Mouse (Mus musculus) MEL (cell line): Measurements from ENCODE around the gene Mgl2. TPM values are rescaled to one million over a fixed set of nuclear protein-coding genes. Genes with fewer than 3 reads are reported as not detected.

Experiments
- DNase-seq: peaks from one replicate; pipeline ENCODE4 v3.0.0; 2011; ENCODE audit warnings: low read depth, low spot score
- H3K27ac ChIP-seq: 2 replicates; pipeline ENCODE4 v1.5.1; 2012; ENCODE audit warnings: low read depth, mild to moderate bottlenecking, control low read depth, low read length, moderate library complexity; ENCODE audit not compliant: control insufficient read depth
- H3K27me3 ChIP-seq, 2 experiments: fragments of 150-350 bp in 1 of 2; sonication (generic) in 1 of 2; 2 replicates each; pipeline ENCODE4 v1.6.1; 2012; ENCODE audit warnings: low read length in 2 of 2, mild to moderate bottlenecking in 2 of 2, improper control_type of control experiment in 1 of 2, moderate library complexity in 1 of 2; ENCODE audit not compliant: insufficient read depth in 2 of 2, control insufficient read depth in 1 of 2
- H3K36me3 ChIP-seq, 2 experiments: 2 replicates each; pipeline ENCODE4 v1.6.1; 2012 to 2014; ENCODE audit warnings: low read length in 2 of 2, improper control_type of control experiment in 1 of 2, inconsistent platforms in 1 of 2, mild to moderate bottlenecking in 1 of 2; ENCODE audit not compliant: insufficient read depth in 2 of 2, control insufficient read depth in 1 of 2
- H3K4me1 ChIP-seq, 2 experiments: fragments of 150-350 bp in 1 of 2; sonication (generic) in 1 of 2; 2 replicates each; pipeline ENCODE4 v1.6.1; 2012; ENCODE audit warnings: low read length in 2 of 2, improper control_type of control experiment in 1 of 2, mild to moderate bottlenecking in 1 of 2; ENCODE audit not compliant: insufficient read depth in 2 of 2, control insufficient read depth in 1 of 2
- H3K4me3 ChIP-seq, 2 experiments: fragments of 150-350 bp in 1 of 2; sonication (generic) in 1 of 2; 2 replicates each; pipeline ENCODE4 v1.5.1; 2012; ENCODE audit warnings: low read depth in 2 of 2, low read length in 2 of 2, mild to moderate bottlenecking in 2 of 2, moderate library complexity in 2 of 2, control low read depth in 1 of 2, improper control_type of control experiment in 1 of 2; ENCODE audit not compliant: control insufficient read depth in 1 of 2, insufficient read depth in 1 of 2
- H3K79me2 ChIP-seq: 2 replicates; pipeline ENCODE4 v1.6.1; 2012; ENCODE audit warnings: mild to moderate bottlenecking, low read length, moderate library complexity; ENCODE audit not compliant: control insufficient read depth, poor library complexity, insufficient read depth
- H3K9ac ChIP-seq: 2 replicates; pipeline ENCODE4 v1.6.1; 2012; ENCODE audit warnings: low read depth, mild to moderate bottlenecking, control low read depth, low read length, moderate library complexity; ENCODE audit not compliant: control insufficient read depth, poor library complexity, severe bottlenecking
- H3K9me3 ChIP-seq: fragments of 150-350 bp; sonication (generic); replicated peaks from 2 replicates; pipeline ENCODE4 v1.6.1; 2012; ENCODE audit warnings: mild to moderate bottlenecking, low read length, improper control_type of control experiment, moderate library complexity; ENCODE audit not compliant: insufficient read depth
- CTCF ChIP-seq, 3 experiments: IDR thresholded peaks in 2 of 3; conservative IDR thresholded peaks in 1 of 3; 2 replicates each; pipeline ENCODE4 v1.5.1; 2011 to 2012; ENCODE audit warnings: low read length in 3 of 3, low read depth in 2 of 3, mild to moderate bottlenecking in 2 of 3, improper control_type of control experiment in 1 of 3, inconsistent platforms in 1 of 3, mixed read lengths in 1 of 3, moderate library complexity in 1 of 3; ENCODE audit not compliant: control insufficient read depth in 1 of 3, insufficient read depth in 1 of 3, poor library complexity in 1 of 3, severe bottlenecking in 1 of 3
- ETS1 ChIP-seq: IDR thresholded peaks from 2 replicates; pipeline ENCODE4 v1.6.1; 2012; ENCODE audit warnings: low read depth, mild to moderate bottlenecking, inconsistent platforms, low read length, improper control_type of control experiment, moderate library complexity
- HCFC1 ChIP-seq: IDR thresholded peaks from 2 replicates; pipeline ENCODE4 v1.6.1; 2012; ENCODE audit warnings: low read depth, mild to moderate bottlenecking, inconsistent platforms, low read length, improper control_type of control experiment, moderate library complexity
- JUND ChIP-seq: IDR thresholded peaks from 2 replicates; pipeline ENCODE4 v1.6.1; 2011; ENCODE audit warnings: low read depth, mild to moderate bottlenecking, improper control_type of control experiment, low read length
- KAT2A ChIP-seq: conservative IDR thresholded peaks from 2 replicates; pipeline ENCODE4 v1.6.1; 2012; ENCODE audit warnings: low read depth, low read length, improper control_type of control experiment, inconsistent platforms
- MAFK ChIP-seq: IDR thresholded peaks from 2 replicates; pipeline ENCODE4 v1.6.1; 2011; ENCODE audit warnings: low read depth, mild to moderate bottlenecking, low read length, improper control_type of control experiment, borderline replicate concordance
- MYC ChIP-seq: IDR thresholded peaks from 2 replicates; pipeline ENCODE4 v1.6.1; 2011; ENCODE audit warnings: low read depth, mild to moderate bottlenecking, low read length, improper control_type of control experiment, moderate library complexity
- NELFE ChIP-seq: IDR thresholded peaks from 2 replicates; pipeline ENCODE4 v1.6.1; 2011; ENCODE audit warnings: low read depth, low read length, improper control_type of control experiment
- NRF1 ChIP-seq: IDR thresholded peaks from 2 replicates; pipeline ENCODE4 v1.6.1; 2014; ENCODE audit warnings: low read depth, mild to moderate bottlenecking, inconsistent platforms, low read length, improper control_type of control experiment, moderate library complexity; ENCODE audit not compliant: poor library complexity, insufficient read depth, severe bottlenecking
- RAD21 ChIP-seq: IDR thresholded peaks from 2 replicates; pipeline ENCODE4 v1.6.1; 2011; ENCODE audit warnings: mild to moderate bottlenecking, low read depth, low read length, improper control_type of control experiment
- RCOR1 ChIP-seq: IDR thresholded peaks from 2 replicates; pipeline ENCODE4 v1.6.1; 2012; ENCODE audit warnings: low read depth, mild to moderate bottlenecking, inconsistent platforms, low read length, improper control_type of control experiment
- SIN3A ChIP-seq: IDR thresholded peaks from 2 replicates; pipeline ENCODE4 v1.6.1; 2012; ENCODE audit warnings: low read length, improper control_type of control experiment, inconsistent platforms
- SMC3 ChIP-seq: IDR thresholded peaks from 2 replicates; pipeline ENCODE4 v1.6.1; 2011; ENCODE audit warnings: low read depth, low read length, improper control_type of control experiment
- TBP ChIP-seq: IDR thresholded peaks from 2 replicates; pipeline ENCODE4 v1.8.0; 2011; ENCODE audit warnings: low read depth, low read length, improper control_type of control experiment
- TCF12 ChIP-seq: IDR thresholded peaks from 2 replicates; pipeline ENCODE4 v1.6.1; 2014; ENCODE audit warnings: low read depth, mild to moderate bottlenecking, inconsistent platforms, low read length, improper control_type of control experiment, moderate library complexity
- UBTF ChIP-seq: IDR thresholded peaks from 2 replicates; pipeline ENCODE4 v1.6.1; 2012; ENCODE audit warnings: low read depth, mild to moderate bottlenecking, inconsistent platforms, low read length, improper control_type of control experiment, moderate library complexity, borderline replicate concordance; ENCODE audit not compliant: insufficient read depth
- USF1 ChIP-seq: IDR thresholded peaks from 2 replicates; pipeline ENCODE4 v1.6.1; 2014; ENCODE audit warnings: low read depth, mild to moderate bottlenecking, inconsistent platforms, low read length, improper control_type of control experiment, moderate library complexity
- ZC3H11A ChIP-seq: IDR thresholded peaks from 2 replicates; pipeline ENCODE4 v1.6.1; 2012; ENCODE audit warnings: low read depth, mild to moderate bottlenecking, inconsistent platforms, low read length, improper control_type of control experiment
- ZMIZ1 ChIP-seq: IDR thresholded peaks from 2 replicates; pipeline ENCODE4 v1.6.1; 2012; ENCODE audit warnings: low read depth, mild to moderate bottlenecking, inconsistent platforms, low read length, improper control_type of control experiment, moderate library complexity
- ZNF384 ChIP-seq: IDR thresholded peaks from 2 replicates; pipeline ENCODE4 v1.6.1; 2012; ENCODE audit warnings: low read depth, mild to moderate bottlenecking, inconsistent platforms, low read length, improper control_type of control experiment
- polyA plus RNA-seq, 2 experiments: library from polyadenylated mRNA; stranded (reverse) in 1 of 2; unstranded in 1 of 2; fragments of >175 nt in 1 of 2; fragments of >200 nt in 1 of 2; gene quantifications; 2 replicates each; pipeline versions ENCODE4 v1.2.1 to v1.2.4; 2012; ENCODE audit warnings: low replicate concordance in 2 of 2, low read depth in 1 of 2; ENCODE audit not compliant: insufficient read length in 2 of 2, insufficient read depth in 1 of 2, missing spikeins in 1 of 2
- total RNA-seq: library from RNA; depleted of rRNA; stranded (reverse); fragments of 300-350 nt; gene quantifications from 2 replicates; pipeline ENCODE4 v1.2.3, GENCODE M21; 2012

Mgl2 gene
- total and polyA plus RNA-seq, 3 experiments = 0.06 to 0.12 TPM; not detected in 1

DNA sequence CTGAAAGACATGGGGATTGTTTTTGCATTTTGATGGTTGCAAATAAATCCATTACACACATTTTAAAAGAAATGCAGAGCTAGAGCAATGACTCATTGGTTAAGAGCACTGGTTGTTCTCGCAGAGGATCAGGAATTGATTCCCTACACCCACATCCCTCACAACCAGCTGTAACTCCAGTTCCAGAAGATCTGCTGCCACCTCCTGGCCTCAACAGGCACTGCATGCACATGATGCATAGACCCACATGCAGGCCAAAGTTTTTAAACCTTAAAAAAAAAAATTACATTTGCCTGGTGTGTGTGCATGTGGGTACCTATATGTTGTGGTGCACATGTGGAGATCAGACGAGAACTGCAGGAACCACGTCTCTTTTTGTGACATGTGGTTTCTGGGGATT, 20.0 kb upstream of the Mgl2 start:
- Histone ChIP-seq H3K27me3 (peaks cover 7 to 10% of the 10 kb centered on the region in 2 experiments), H3K9me3 (no peaks in the 10 kb centered on the region), H3K79me2 (no peaks in the 10 kb centered on the region), H3K4me1 (no peaks in the 10 kb centered on the region), H3K36me3 (no peaks in the 10 kb centered on the region), H3K4me3 (no peak overlapping the region), H3K27ac (no peak overlapping the region), H3K9ac (no peak overlapping the region)
- TF ChIP-seq CTCF (IDR thresholded peaks at IDR 0.05 in 2 of 3, conservative IDR thresholded peaks at IDR 0.05 in 1 of 3; ENCODE audit: control insufficient read depth in 1 of 3, insufficient read depth in 1 of 3, low read depth in 2 of 3, low read length in 3 of 3, poor library complexity in 1 of 3, severe bottlenecking in 1 of 3) (peak; percentile 80 to 91 (median 90)), ZNF384 (peak; percentile 58), ZC3H11A (peak; percentile 74), SMC3 (peak; percentile 93), SIN3A (no peak), RAD21 (peak; percentile 79), MAFK (no peak), HCFC1 (no peak)
- DNase-seq = peak; percentile 77

DNA sequence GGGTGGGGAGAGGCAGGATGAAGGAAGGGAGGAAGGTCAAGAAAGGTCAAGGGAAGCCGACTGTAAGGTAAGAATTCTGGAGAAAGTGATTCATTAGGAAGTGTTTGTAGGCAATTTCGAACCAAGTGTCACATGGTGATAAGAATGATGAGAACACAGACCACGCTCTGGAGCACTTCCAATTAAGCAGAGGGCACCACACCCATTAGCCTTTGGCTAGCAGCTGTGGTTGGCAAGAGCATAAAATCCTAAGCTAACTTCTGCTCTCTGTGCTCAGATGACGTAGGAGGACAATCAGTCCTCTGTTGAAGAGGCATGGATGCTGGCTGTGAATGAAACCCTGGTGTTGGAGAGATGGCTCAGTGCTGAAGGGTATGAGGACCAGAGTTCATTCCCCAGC, 15.6 kb upstream of the Mgl2 start:
- Histone ChIP-seq H3K36me3 (no peaks in the 10 kb centered on the region), H3K4me1 (no peaks in the 10 kb centered on the region), H3K4me3 (no peak overlapping the region), H3K27me3 (peaks cover 2% of the 10 kb centered on the region in 2 experiments; a peak in 2 of 4 replicates), H3K27ac (no peak overlapping the region), H3K79me2 (no peaks in the 10 kb centered on the region), H3K9ac (no peak overlapping the region), H3K9me3 (no peaks in the 10 kb centered on the region)
- no peak for DNase-seq
- TF ChIP-seq NELFE (no peak), CTCF (IDR thresholded peaks at IDR 0.05 in 2 of 3, conservative IDR thresholded peaks at IDR 0.05 in 1 of 3; ENCODE audit: control insufficient read depth in 1 of 3, insufficient read depth in 1 of 3, low read depth in 2 of 3, low read length in 3 of 3, poor library complexity in 1 of 3, severe bottlenecking in 1 of 3) (no peak), ETS1 (no peak), USF1 (no peak), ZC3H11A (no peak), MYC (no peak), NRF1 (no peak), RCOR1 (no peak), ZNF384 (no peak), TCF12 (no peak), TBP (no peak), RAD21 (no peak), JUND (no peak), SIN3A (no peak), KAT2A (no peak), UBTF (no peak), ZMIZ1 (no peak)
